Mouse (Mus musculus): Measurements from ENCODE around the gene Ubash3b. TPM values are rescaled to one million over a fixed set of nuclear protein-coding genes. Genes with fewer than 3 reads are reported as not detected.

The Ubash3b gene
- total RNA-seq, 2 experiments from 2014 or later = 1.0 to 1.2 TPM

DNA sequence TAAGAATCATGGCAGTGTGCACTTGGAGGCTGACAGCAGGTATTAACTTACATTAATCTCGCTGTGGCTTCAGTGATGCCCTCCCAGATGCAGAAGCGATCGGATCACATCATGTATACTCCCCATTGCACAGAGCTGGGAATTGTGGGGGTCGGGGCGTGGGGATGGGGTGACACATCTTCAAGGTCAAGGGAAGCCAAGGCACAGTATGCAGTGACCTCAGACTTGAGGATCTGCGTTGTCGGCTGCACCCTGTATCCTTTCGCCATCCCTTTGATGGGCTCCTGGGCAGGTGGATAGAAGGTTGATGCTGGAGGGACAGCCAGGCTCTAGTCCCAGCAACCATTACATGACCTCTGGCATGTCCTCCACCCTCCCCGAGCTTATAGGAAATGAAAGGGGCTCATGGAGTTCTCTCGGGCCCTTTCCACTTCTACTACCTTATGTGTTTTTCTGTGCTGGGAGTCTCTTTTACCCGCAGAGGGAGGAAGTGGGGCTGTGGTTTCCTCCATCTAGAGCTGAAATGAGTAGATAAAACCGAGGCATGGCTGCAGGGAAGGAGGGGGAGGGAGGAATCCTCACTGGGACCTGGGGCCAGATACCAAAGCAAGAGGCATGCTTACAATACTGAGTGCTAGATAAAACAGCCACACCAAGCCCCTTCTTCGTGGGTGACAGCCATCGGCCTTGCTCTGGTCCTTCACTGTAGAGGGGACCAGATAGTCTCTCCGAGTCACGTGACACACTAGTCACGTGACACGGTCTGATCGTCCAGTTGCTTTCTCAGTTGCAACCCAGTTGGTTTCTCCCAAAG is 88.1 kb downstream of the Ubash3b start:
- intact Hi-C loops (cut with DNase I; ENCODE audit: low total_unique reads) = no loop called here
- DNase-seq = no peak

DNA sequence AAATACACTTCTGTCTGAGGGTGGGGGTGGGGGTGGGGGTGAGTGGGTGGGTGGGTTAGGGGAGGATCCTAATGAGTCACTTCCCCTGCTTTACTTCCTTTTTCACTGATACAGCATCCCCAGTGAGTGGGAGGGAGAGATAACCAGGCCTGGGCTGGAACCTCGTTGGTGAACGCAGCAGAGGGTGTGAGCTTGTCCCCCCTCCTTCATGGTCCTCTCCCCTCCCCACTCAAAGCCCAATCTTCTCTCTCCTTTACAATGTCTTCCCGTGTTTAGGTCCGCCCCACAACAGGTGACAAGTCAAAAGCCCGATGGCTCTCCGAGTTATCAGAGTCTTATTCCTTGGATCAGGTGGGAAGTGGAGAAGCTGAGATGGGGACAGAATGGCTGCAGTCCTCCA is 88.7 kb downstream of the Ubash3b start:
- intact Hi-C loops (cut with DNase I; ENCODE audit: low total_unique reads) = no loop called here
- DNase-seq = no peak

DNA sequence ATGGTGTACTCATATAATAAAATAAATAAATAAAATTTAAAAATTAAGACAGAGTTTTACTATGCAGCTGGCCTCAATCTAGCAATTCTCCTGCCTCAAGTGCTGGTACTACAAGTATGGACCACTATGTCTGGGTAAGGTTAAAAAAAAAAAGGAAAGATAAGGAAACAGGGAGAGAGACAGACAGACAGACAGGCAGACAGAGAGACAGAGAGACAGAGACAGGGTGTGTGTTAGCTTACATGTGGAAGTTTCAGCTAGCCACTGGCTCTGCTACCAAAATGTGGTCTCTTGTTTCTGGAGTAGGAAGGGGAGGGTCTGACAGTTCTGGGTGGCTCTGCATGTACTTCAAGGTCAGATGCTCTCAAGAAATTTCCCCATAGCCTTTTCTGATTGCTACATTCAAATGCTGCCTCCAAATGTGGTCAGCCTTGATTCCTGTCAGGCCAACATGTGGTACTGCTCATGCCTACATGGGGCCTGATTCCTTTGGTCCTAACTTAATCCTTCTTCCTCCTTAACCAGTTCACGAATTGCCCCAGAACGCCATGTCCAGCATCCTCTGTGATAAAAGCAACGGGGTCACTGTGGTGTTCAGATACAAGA is 89.5 kb downstream of the Ubash3b start:
- intact Hi-C loops (cut with DNase I; ENCODE audit: low total_unique reads) = no loop called here
- no peak for DNase-seq

DNA sequence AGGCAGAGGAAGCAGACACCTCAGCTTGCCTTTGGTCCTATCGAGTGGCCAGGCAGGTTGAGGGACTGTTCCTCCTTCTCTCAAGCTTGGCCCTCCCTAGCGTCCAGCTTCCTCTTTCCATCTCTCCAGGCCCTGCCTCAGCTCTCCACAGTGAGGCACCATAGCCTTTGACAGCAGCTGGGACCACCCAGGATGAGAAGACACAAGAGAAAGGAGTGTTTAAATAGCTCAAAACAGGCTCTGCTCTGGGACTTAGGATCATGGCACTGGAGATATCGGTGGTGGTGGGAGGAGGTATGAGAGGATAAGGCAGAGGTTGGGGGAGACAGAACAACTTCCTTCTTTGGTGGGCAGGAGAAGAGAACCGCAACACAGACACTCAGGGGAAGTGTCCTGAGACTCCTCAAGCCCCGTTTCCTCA is 90.7 kb downstream of the Ubash3b start:
- intact Hi-C loops (cut with DNase I; ENCODE audit: low total_unique reads) = no loop called here
- DNase-seq = no peak

DNA sequence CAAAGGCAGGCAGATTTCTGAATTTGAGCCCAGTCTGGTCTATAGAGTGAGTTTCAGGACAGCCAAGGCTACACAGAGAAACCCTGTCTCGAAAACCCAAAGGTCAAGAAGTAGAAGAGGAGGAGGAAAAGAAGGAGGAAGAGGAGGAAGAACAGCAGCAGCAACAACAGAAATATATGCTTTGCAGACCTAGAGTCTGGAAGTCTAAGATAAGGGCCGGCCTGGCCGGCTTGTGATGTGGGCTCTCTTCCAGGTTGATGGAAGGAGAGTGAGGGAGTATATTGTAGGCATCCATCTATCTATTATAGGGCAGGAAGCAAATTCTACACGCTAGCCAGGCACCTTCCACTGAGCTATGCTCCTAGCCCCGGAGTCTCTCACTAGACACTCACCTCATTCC is 92.0 kb downstream of the Ubash3b start:
- intact Hi-C loops (cut with DNase I; ENCODE audit: low total_unique reads) = no loop called here

DNA sequence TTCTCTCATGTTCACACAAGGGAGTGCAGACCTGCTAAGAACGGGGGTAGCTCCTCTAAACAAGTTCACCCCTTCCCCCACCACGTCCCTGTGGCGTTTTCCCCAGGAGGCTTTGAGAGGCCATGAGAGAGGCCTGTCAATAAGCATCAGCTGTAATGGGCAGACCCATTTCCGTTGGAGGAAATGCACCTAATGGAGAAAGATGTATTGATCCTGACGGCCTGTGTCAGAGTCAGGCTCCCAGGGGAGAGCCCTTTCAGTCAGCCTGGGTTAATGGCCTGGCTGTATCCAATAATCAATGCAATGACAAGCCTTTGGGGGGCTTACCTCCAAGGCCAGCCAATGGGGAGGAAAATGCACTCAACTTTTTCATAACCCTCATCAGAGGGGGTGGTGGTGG is 100.1 kb downstream of the Ubash3b start:
- DNase-seq = no peak
- intact Hi-C loops (cut with DNase I; ENCODE audit: low total_unique reads) = loop anchor here (5.0 kb wide), 1 partner anchor 121 kb away; no protein-coding TSS in a partner anchor

More for the DNA sequence above, 92.0 kb downstream of the Ubash3b start:
- no peak for DNase-seq

DNA sequence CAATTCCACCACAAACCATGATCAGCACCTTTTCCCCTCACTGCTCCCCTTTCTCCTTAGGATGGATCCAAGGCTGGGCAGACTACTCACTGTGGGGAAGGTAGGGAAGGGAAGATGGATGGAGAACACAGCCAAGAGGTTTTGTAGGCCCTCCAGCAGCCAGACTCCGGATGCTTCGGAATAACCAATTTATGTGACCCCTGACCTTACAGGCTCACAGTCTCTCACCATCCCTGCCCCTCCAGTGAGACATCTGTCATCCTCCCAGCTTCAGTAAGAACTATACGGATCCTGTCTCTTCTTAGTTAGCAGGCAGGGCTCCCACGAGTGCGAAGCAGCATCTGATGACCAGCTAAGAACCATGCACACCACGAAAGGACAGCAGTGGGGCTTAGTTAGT is 100.9 kb downstream of the Ubash3b start:
- intact Hi-C loops (cut with DNase I; ENCODE audit: low total_unique reads) = loop anchor here (5.0 kb wide), 1 partner anchor 122 kb away; no protein-coding TSS in a partner anchor

DNA sequence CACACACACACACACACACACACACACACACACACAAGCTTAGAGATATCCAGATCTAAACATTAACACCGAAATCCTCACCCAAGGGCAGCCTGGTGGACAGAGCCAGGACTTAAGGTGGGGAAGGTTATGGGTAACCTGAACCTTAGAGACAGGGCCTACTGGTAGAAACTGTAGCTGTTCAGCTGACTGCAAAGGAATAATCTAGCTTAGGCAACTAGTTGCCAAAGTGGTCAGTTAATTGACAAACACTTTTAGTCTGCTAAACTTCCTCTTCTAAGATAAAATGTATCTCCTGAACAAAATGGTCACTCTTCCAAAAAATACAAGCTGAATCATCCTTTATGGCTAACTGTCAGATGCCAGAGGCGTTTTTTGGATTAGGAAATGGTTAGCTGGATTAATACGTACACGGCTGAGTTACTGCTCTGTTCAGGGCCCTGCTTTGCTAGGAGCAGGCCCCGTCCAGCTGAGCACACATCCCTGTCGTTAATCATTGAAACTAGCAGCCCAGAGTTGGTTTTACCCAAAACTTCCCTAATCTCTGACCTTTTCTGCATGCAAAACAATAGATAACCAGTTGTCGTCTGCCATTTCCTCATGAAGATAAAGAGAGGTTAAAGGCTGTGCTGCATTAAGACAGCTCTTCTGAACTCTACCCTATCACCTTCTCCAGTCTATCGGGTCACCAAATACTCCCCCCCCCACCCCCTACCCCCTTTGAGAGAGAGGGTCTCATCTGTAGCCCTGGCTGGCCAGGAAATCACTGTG is 102.5 kb downstream of the Ubash3b start:
- intact Hi-C loops (cut with DNase I; ENCODE audit: low total_unique reads) = no loop called here

More for the DNA sequence above, 100.9 kb downstream of the Ubash3b start:
- no peak for DNase-seq

DNA sequence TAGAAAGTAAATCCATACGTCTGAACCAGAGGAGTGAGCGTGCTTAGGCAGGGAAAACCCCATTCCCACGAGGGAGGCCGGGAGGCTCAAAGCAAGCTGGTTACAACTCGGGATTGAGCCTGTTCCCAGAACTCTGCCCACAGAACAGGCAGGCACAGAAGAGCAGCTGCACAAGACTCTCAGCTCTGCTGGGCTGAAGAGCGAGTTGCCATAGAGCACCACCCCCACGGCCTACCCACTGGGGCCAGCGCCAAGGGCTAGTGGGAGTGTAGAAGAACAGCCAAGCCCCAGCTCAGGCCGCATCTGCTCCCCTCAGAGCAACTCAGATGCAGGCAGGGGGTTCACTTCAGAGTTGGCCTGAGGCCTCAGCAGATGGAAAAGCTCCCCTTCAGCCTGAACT is 107.3 kb downstream of the Ubash3b start:
- peak; percentile 58 for DNase-seq
- intact Hi-C loops (cut with DNase I; ENCODE audit: low total_unique reads) = no loop called here

More for the DNA sequence above, 102.5 kb downstream of the Ubash3b start:
- DNase-seq = no peak

DNA sequence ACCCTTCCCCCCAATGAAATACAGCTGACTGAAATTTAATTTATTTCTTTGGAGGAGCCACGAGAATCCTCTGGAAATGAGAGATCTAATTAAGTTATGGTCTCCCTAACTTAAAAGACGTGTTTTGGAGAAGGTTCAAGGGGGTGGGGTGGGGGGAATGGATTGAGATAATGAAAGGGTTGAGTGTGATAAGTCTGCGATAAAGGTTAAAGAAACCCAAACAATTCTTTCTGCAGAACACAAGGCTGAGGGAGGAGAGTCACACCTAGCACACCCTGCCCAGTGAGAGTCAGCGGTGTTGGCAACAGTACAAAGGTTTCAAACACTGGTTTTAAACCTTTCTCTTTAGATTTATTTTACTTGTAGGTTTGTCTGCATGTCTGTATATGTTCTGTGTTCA is 108.0 kb downstream of the Ubash3b start:
- DNase-seq = no peak
- intact Hi-C loops (cut with DNase I; ENCODE audit: low total_unique reads) = no loop called here

DNA sequence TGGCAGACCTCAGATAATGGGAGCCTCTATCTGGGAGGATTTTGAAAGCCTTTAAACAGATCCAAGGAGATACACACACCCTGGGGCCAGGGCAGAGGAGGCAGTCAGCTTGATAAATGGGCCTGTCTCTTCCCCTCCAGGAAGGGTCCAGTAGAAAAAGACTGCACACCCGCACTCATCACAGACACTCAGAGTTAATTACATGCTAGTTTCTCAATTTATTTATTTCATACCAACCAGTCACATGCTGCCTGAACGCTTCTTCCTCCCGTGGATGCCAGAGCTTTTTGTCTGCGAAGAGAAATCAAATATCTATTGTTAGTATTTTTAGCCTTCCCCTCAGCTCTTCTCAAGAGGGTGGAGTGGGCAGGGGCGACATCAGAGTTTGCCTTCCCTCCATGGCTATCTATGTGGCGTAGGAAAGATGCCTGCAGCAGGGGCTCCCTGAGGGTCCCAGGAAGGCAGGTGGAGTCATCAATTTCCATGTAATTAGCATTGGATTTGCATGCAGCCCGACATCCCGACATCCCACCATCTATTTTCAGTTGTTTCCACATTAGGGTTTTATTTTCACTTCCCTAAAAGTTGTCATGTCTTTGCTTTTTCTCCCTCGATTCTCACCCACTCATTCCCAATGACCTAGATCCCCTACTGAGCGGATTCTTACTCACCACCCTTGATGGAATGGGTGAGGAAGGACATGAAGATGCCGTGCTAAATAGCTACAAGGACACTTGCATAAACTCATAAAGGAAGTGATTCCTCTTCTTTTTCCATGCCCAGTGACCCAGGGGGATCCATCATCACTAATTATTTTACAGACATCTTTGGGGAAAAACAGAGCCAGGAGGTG is 110.2 kb downstream of the Ubash3b start:
- intact Hi-C loops (cut with DNase I; ENCODE audit: low total_unique reads) = no loop called here
- DNase-seq = no peak

DNA sequence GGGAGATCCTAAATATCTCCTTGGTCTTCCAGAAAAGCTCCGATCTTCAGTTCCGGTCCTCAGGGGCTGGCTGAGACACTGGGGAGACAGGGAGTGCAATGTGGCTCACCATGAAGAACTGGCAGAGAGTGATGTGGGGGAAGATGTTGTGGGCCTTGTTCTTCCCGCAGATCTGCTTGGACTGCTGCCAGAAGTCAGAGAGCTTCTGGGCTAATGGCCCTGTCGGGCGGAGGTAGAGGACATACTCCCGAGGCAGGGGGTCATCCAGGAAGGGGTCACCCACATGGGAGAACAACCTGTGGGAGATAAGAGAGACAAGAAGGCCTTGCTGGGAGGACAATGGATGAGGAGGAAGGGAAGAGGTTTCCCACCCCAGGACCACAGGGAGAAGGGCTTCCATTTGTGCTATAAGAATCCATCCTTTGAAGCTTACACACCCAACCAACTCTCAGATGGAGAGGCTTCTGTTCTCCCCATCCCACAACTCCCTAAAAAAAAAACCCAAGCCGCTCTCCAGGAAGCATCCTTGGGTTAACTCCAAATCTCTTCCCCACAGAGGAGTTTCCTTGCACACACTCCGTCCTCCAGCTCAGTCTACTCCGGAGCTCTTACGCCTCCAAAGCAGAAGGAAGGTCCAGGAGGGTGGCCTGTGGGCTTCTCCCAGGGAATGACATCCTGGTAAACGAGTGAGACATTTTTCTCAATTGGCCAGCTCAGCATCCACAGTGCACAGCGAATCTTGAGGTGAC is 111.0 kb downstream of the Ubash3b start:
- intact Hi-C loops (cut with DNase I; ENCODE audit: low total_unique reads) = no loop called here
- no peak for DNase-seq

DNA sequence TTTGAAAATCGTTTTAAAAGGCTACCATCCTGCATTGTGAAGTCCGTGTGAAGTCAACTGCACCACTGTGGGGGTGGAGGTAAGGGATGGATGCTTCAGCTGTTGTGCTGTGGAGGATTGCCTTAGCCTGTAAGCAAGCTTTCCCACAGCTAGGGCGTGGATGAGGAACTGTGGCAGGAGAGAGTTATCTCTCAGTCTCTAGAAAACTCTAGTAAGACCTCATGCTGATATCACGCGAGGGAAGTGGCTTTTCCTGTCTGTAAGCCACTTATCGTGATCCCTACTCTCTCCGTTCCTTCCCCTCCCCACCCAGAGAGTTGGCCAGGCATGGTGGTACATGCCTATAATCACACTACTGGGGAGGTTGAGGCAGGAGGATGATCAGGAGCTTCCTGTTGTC is 112.2 kb downstream of the Ubash3b start:
- intact Hi-C loops (cut with DNase I; ENCODE audit: low total_unique reads) = no loop called here
- DNase-seq = no peak

DNA sequence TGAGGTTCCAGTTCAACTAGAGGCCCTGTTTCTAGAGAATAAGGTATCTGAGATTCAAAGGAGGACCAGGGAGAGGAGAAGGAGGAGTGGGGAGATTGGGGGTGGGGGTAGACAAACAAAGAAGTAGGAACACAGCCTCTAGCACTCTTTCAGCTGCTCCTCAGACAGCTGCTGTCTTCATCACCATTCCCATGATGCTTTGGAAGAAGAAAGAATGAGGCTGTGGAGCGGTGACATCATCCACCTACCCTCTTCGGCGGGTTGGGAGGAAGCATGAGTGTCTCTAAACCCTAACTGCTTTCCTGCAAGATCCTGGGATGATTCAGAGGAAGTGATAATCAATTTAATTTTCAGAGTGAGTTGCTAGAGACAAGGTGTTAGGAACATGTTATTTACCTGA is 112.7 kb downstream of the Ubash3b start:
- intact Hi-C loops (cut with DNase I; ENCODE audit: low total_unique reads) = no loop called here
- no peak for DNase-seq

DNA sequence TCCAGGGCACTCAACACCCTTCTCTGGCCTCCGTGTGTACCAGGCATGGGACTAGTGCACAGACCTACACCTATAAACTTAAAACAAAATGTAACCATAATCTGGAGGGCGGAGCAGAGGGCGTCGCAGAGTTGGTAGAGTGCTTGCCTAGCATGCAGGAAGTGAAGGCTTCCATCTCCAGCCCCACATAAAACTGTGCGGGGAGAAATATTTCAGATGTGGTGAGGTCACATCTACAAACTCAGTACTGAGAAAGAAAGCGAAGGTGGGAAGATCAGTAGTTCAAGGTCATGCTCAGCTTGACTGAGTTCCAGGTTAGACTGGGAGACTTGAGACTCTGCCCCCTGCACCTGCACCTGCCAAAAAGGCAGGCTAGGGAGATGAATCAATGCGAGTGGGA is 113.3 kb downstream of the Ubash3b start:
- intact Hi-C loops (cut with DNase I; ENCODE audit: low total_unique reads) = no loop called here
- DNase-seq = no peak

DNA sequence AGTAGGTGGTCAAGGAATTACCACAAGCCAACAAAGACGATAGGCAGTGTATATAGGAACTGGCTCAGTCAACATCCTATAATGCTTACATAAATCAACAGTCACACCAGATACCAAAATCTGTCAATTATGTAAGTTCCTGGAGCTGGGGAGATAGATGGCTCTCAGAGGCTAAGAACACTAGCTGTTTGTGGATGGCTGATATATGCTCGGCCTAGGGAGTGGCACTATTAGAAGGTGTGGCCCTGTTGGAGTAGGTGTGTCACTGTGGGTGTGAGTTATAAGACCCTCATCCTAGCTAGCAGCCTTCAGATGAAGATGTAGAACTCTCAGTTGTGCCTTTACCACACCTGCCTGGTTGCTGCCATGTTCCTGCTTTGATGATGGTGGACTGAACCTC is 113.8 kb downstream of the Ubash3b start:
- no peak for DNase-seq
- intact Hi-C loops (cut with DNase I; ENCODE audit: low total_unique reads) = loop anchor here (2.0 kb wide), 1 partner anchor 143 kb away; no protein-coding TSS in a partner anchor

DNA sequence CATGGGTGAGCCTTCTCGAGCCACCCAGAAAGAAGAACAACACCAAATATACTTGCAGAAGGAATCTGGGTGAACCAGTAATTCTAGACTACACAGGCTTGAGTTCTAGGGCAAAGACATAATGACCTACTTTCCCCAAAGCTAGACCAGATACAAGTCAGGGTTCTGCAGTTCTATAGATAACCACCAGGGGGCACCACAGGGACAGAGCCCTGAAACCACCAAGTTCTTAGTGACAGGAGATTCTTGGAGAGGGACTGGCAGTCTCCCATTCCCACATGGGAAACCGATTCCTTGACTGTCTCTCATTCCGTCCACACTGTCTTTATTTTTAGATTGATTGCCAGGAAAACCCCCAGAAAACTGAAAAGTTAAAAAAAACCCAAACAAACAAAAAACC is 116.9 kb downstream of the Ubash3b start:
- intact Hi-C loops (cut with DNase I; ENCODE audit: low total_unique reads) = no loop called here
- DNase-seq = peak; percentile 79

DNA sequence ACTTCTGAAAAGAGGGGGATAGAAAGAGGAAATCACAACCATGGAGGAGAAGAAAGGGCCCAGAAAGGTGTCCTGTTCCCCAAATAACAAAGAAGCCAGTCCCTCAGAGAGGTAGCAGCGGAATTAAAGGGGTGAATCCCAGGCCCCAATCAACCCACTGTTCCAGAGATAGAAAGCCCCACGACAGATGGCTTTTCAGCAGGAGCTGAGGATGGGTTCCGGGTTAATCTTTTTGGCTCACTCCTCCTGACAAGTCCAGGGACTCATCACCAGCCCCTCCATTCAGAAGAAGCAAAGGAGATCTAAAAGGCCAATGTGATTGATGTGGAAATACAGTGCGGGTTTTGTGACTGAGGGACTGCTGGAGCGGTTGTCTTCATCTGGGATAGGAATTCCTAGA is 117.9 kb downstream of the Ubash3b start:
- intact Hi-C loops (cut with DNase I; ENCODE audit: low total_unique reads) = no loop called here

DNA sequence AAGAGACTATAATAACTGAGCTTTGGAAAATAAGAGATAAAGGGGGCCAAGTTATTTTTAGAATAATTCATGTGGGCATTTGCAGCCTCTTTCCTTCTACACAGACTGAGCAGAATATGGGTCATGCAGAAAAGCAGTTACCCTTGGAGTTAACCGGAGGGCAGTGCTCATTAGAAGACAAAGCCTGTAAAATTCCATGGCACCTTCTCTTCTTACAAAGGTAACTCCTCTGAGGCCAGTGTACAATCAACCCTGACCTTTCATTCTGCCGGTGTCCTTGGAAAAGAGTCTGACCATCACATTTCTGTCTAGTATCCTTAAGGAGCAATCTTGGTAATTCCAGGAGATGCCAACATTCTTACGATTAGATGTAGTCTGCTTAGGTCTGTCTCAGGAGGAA is 120.1 kb downstream of the Ubash3b start:
- intact Hi-C loops (cut with DNase I; ENCODE audit: low total_unique reads) = no loop called here
- DNase-seq = no peak

More for the DNA sequence above, 117.9 kb downstream of the Ubash3b start:
- DNase-seq = no peak

All from gastrocnemius, postnatal 14 days (tissue).